Mouse (Mus musculus) left cerebral cortex, postnatal 25 days (tissue): ENCODE data around the gene Ets2. TPM values are rescaled to one million over a fixed set of nuclear protein-coding genes. Genes with fewer than 3 reads are reported as not detected.
"Not testable (repeated sequence)": the region's sequence is repeated elsewhere in the genome, so short reads cannot be mapped to it uniquely, and the experiment has no call there.

Experiments
- DNase-seq, 2 experiments: peaks; one replicate each; pipeline ENCODE4 v3.0.0; 2022; ENCODE audit warnings: low spot score in 2 of 2, mixed read lengths in 1 of 2
- intact Hi-C: fragments of 180-260 bp; cut with DNase I; formaldehyde crosslinking; loops from one replicate; pipeline ENCODE4 v1.15.1; 2025
- total RNA-seq, 2 experiments: library from RNA; stranded (reverse); gene quantifications; 2 replicates each; pipeline ENCODE4 v1.2.3; 2021

The Ets2 gene
- total RNA-seq, 2 experiments from 2014 or later = 68.3 to 76.0 TPM

DNA sequence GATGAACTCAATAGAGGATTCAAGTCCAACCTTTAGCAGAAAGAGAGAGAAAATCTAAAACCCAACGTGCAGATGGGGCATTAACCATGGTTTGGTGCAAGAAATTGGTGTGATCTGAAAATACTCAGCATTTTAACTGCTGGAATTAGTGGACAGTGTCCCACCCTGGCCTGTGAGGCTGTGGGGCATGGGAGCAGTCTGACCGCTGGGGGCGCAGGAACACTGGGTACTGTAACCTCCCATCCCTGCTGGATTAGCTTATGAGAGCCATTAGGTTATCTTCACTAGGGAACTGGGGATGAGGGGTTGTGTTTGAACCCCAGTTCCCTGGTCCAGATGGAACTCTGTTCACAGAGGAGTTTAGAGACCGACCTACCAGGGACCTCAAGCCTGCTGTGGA lies 13.9 kb upstream of the Ets2 start:
- DNase-seq = no peak
- intact Hi-C loops = no loop called here

DNA sequence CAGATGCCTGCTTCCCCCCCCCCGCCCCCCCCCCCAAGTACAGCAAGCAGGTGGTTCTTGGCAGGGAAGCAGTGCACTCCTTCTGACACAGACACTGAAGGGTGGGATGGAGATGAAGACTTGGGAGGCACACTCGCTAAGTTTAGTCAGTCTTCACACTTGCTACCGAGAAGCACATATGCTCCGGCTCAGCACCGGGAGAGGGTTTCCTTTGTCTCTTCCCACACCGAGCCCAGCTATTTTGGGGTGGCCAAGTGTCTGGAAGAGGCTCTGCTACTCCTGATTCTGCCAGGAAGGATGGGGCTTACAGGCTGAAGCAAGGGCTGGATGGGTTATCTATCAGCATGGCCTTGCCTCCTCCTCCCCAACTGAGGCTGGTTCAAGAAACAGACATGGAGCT lies 5.3 kb upstream of the Ets2 start:
- intact Hi-C loops = loop anchor here (1.0 kb wide), 1 partner anchor 73 kb away; no protein-coding TSS in a partner anchor

DNA sequence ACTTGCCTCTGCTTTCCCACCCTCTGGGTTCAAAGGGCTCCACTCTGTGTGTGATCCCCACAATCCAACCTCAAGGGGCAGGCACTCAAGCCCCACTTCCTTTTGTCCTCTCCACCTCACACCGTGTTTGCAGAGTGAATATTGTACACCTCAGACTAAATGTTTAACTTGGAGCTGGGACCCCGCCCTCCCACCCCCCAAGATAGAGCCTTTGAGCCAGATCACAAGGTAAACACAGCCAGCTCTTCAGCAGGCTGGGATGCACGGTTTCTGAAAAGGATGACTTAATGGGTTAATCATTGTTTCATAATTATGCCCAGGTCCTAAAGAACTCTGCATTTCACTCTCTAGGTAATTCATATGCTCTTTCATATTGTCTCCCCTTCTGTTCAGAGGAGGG lies 2.2 kb upstream of the Ets2 start:
- no peak for DNase-seq
- intact Hi-C loops = loop anchor here (5.0 kb wide), 1 partner anchor 428 kb away; the partner anchor contains the start of gene Hmgn1

More for the DNA sequence above, 5.3 kb upstream of the Ets2 start:
- DNase-seq = peak; percentile 58 to 95

DNA sequence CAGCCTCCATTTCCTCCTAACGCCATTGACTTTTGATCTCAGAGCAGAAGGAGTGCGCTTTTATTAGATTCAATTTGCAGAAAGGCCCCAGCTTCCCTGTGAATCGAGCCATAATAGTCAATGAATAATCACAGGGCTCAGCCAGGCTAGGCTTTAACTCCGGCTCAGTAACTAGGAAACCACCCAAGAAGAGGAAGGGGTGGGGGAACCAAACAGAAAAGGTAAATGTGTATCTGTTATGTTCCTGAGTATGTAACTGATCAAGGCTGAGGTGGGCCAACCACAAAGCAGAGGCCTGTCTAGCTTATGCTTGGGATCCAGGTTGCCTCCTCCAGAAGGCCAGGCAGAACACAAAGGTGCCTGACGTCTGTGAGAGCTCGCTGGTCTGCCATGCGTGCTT lies 1.7 kb upstream of the Ets2 start:
- intact Hi-C loops = loop anchor here (5.0 kb wide), 1 partner anchor 427 kb away; the partner anchor contains the start of gene Hmgn1

DNA sequence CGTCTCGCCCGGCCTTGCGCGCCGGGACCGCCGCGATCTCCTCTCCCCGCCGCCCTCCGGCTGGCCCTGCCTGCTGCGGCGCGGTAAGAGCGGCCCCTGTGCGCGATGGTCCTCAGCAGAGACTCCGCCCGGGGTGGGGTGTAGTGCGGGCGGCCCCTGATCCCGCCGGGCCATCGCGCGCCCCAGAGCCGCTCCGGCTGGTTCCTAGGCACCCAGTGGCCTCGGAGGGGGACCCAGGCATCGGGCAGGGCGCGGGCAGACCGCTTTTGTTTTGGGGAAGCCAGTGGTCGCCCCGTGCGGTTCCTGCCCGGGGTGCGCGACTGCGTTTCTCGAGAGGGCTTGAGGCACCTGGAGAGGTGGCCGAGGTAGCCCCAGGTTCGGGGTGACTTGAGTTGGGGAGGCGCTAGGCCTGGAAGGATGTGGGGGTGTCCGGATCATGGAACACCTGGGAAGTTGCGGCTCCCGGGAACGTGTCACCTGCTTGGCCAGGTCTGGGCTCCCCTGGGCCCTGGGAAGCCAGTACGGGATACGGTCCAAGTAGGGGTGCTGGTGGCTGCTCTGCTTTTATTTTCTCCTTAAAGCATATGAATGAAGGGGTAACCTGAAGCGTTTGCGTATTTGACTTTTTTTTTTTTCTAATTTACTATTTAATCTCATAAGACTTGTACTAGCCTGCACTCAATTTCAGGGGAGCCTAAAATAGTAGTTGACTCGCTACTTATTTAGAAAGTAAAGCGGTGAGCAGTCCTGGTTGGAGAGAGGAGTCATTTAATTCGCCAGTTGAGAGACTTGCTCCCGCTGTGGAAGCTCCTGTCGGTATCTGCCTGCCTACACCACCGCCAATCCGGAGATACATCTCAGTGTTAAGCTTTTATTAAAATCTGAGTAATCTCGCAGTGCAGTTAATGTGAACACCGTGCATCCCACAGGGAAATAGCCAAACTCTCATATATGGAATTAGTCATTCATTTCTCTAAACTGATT lies 979 bp downstream of the Ets2 start:
- intact Hi-C loops = loop anchor here (1.0 to 5.0 kb wide), 3 partner anchors 60 to 424 kb away; partner anchors contain the start of gene Hmgn1
- peak; percentile 53 to 75 for DNase-seq

More for the DNA sequence above, 1.7 kb upstream of the Ets2 start:
- no peak for DNase-seq

DNA sequence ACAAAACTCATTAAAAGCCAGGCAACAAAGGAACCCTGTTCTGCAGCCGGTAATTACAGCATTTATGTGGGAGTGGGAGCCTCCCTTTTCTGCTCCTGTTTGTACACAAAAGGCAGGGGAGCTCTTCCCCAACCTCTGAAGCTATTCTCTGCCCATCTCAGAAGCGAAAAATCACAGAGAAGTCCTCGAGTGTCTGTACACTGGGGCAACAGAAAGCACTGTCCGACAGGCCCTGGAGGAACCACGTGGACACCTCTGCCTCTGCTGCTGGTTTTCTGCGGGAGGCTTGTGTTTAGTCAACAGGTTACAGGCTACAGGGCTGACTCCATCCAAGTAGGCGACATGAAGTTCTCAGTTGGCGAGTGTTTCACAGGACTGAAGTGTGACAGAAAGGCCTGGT lies 2.1 kb downstream of the Ets2 start:
- intact Hi-C loops = loop anchor here (2.0 to 5.0 kb wide), 3 partner anchors 61 to 423 kb away; partner anchors contain the start of gene Hmgn1
- DNase-seq = peak in 1 of 2 experiments; percentile 36

DNA sequence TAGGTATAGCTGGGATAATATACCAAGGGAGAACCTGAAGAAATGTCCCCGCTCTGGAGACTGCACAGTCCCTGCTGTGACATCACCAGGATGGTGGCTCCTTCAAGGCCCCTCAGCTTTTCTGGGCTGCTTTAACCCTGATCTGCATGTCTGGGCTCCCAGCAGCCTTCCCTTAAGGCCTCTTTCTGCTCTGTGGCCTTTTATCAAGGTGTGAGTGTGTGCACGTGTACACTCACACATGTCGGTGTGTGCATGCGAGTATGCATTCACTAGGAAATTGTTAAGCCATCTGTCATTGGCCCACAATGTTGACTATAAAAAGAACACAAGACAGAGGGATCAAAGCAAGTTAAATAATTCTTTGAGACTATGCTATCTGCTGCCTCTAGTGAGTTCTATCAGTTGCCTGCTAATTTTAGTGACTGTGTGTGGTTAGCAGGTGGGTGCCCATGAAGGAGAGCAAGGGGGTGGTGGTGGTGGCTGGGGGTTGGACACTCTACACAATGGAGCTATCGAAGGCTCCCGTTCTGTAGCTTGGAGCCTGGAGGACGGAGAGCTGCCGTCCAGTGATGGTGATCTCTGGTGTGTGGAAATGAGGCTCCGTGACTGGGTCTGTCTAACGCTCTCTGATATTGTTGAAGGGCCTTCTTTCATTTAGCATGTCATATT lies 2.9 kb downstream of the Ets2 start:
- peak; percentile 38 to 52 for DNase-seq
- intact Hi-C loops = loop anchor here (2.0 to 5.0 kb wide), 2 partner anchors 98 to 423 kb away; partner anchors contain the start of gene Hmgn1

DNA sequence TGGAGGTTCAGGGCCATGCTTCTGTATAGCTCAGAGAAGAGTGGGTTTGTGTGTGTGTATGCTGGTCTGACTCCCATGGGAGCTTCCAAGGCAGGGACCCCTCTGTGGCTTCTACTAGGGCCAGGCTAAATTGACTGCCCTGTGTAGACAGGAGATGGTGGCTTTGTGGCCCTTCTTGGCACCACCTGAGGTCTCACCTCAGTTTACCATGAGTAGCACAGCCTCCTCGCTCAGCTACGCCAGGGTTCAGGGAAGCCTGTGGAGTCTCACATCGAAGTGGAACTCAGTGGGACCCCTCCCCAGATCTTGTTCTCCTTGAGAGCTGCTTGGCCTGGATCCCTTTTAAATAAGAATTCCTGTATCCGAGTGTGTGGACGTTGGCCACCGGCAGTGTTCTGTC lies 3.9 kb downstream of the Ets2 start:
- intact Hi-C loops = loop anchor here (2.0 kb wide), 1 partner anchor 97 kb away; no protein-coding TSS in a partner anchor
- no peak for DNase-seq

DNA sequence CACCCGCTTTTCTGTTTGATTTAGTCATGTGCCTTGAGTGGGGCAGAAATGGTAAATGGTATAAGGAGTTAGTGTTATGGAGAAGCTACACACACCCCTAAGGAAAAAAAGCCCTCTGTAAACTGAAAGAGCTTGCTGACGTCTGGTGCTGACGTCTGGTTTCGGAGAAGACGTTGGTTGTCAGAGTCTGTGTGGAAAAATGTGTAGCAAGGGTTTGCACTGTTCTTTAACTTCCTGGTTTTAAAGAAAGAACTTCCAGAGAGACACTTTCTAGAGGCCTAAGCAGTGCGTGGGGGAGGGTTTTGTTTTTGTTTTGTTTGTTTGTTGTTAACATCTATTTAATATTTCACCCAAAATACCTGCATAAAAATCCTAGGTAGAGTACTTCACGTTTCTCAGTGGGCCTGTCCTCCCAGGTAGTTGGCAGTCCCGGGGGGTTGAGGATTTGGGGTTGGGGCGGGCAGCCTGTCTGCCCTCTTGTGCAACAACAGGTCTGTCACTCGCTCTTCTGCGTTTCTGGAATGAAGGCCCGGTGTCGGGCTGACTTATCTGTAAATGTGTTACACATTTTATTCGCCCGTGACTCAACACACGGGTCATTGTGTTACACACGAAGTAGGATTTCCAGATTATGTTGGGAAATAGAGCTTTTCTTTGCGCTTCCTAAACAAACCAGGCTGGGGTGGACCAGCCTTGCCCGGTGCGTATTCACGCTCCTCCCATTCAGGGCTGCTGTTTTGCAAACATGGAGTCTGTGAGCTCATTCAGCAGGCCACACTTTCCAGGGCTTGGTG lies 6.5 kb downstream of the Ets2 start:
- intact Hi-C loops = no loop called here
- DNase-seq = no peak

DNA sequence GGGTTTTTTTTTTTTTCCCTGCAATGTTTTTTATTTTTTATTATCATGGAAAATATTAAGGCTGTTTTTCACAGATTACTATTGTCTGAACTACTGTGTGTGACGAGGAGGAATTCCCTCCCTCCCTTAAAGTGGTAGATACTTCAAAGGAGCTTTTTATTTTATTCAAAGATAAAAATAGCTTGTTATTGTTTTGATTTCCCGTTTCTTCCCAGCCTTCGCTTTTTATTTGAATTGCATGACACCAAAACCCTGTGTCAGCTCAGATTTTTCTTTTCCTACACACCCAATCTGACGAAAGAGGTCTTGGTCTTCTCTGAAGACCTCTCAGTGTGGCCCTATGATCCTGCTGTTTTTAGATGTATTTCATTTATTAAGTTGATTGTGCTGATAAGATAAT lies 7.3 kb downstream of the Ets2 start:
- no peak for DNase-seq
- intact Hi-C loops = no loop called here

DNA sequence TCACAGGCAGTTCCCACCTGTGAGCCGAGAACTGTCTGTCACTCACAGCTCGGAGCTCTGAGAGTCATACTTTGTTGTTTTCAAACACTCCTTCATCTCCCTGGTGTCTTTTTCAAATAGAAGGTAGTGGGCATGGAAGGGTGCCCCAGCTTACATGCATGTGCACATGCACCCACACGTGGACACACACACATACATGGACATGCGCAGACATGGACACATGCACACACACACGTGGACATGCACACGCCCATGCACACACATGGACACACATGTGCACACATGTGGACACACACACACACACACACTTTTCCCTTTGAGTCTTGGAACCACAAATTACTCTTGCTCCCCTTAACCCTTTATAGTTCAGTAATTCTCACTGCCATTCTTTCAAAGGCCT lies 8.3 kb downstream of the Ets2 start:
- intact Hi-C loops = no loop called here
- no peak for DNase-seq

DNA sequence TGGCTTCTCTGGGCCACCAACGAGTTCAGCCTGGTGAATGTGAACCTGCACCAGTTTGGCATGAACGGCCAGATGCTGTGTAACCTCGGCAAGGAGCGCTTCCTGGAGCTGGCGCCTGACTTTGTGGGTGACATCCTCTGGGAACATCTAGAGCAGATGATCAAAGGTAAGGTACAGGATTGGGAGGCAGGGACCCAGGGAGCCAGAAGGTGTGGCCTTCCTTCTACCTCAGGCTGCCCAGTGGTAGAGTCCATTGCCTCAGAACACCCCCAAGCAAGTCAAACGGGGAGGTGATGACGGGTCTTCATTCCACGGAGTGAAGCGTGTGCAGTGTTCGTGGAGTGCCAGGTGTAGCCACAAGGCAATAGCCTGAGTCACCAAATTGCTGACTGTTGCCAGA lies 10.2 kb downstream of the Ets2 start:
- no peak for DNase-seq
- intact Hi-C loops = no loop called here

DNA sequence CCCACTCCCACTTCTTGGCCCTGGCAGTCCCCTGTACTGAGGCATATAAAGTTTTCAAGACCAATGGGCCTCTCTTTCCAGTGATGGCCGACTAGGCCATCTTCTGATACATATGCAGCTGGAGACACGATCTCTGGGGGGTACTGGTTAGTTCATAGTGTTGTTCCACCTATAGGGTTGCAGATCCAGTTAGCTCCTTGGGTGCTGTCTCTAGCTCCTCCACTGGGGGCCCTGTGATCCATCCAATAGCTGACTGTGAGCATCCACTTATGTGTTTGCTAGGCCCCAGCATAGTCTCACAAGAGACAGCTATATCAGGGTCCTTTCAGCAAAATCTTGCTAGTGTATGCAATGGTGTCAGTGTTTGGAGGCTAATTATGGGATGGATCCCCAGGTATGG lies 11.2 kb downstream of the Ets2 start:
- DNase-seq, intact Hi-C loops: not testable (repeated sequence)

DNA sequence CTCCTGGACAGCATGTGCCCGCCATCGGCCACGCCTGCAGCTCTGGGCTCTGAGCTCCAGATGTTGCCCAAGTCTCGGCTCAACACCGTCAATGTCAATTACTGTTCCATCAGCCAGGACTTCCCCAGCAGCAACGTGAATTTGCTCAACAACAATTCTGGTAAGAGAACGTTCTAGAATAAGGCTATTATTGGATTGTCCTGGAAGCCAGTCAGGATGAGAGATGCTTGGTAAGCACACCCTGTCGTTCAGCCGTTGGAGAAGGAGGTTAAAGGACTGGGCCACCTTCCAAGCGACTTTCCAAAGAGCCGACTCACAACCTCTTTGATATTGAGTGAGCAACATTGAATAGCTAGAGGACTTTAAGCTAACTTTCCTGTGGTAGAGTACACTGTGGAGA lies 13.2 kb downstream of the Ets2 start:
- DNase-seq = no peak
- intact Hi-C loops = no loop called here

DNA sequence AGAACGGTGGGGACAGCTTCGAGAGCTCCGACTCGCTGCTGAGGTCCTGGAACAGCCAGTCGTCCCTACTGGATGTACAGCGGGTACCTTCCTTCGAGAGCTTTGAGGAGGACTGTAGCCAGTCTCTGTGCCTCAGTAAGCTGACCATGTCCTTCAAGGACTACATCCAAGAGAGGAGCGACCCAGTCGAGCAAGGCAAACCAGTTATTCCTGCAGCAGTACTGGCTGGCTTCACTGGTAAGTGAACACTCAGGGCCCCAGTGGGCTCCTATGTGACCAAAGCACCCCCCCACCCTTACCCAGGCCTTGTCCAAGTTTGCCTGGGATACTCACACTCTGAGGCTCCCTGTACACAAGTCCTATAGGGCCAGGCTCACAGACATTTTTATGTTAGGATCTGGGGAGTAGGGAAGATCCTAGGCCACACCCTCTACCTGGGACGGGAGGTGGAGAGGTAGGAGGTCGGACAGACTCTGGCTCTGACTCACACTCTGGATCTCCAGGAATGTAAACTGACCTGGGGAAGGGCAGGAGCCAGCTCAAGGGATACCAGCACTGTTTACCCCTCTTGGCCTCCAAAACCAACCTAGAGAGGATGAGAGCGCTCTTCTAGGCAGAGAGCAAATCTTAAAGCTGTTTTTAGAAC lies 14.3 kb downstream of the Ets2 start:
- no peak for DNase-seq
- intact Hi-C loops = no loop called here

DNA sequence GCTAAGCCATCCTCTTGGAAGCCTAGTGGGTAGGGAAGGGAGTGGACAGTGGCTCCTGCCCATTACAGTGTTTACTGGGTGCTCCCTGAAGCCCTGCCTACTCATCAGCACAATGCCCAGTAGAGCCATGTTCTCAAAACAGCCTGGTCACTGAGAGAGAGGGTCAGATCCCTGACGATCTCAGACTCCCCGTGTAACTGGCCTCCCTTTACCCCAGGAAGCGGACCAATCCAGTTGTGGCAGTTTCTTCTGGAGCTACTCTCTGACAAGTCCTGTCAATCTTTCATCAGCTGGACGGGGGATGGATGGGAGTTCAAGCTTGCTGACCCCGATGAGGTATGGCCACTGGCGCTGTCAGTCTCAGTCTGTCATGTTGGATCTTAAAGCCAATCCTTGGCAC lies 15.8 kb downstream of the Ets2 start:
- DNase-seq = no peak
- intact Hi-C loops = no loop called here

DNA sequence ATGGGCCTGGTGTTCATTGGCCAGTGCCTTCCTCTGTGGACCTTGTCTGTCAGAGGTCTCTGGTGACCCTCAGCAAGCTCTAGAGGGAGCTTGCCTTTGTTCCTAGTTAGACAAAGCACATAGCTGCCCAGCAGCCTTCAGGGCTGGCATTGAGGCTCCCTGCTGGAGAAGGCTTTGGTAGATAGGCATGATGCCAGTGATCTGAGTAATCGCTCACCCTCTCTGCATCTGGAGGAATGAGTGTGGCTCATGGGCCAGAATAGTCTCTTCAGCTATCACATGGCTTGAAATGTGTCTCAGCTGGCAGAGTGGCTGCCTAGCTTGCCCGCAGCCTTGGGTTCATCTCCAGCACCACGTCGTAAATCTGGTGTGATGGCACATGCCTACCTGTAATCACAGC lies 16.2 kb downstream of the Ets2 start:
- intact Hi-C loops = no loop called here
- DNase-seq = peak in 1 of 2 experiments; percentile 55

DNA sequence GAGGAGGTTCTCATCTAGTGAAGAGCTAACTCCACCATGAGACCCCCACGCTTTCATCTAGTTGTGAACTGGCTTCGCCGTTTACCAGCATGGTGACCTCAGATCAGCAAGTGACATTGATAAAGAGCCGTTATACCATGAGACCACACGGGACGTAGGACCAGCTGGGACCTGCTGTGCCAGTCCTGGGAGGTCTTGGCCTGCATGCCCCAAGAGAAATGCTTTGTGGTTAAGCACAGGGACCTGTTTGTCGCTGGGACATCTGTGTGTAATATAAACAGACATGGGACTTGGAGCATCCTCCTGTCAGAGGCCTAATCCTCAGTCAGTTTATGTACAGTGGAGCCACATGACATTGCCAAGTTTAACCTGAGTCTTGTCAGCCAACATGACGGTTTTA lies 18.7 kb downstream of the Ets2 start:
- DNase-seq = no peak

DNA sequence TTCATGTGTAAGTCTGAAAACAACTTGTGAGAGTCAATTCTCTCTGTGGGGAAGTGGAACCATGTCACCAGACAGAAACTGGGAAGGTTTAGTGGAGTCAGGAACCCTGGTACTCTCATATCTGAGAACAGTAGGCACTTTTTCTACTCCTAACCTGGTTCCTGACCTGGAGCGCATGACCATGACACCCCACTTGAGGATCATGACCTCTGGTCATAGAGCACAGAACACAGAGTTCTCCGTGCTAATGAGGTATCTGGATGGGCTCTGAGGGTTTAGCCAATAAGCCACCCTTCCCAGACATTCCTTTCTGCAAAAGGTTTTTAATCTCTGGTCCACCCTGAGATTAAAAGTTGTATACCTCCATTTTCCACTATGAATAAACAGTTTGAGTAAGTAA lies 22.4 kb downstream of the Ets2 start:
- no peak for DNase-seq
- intact Hi-C loops = no loop called here

More for the DNA sequence above, 18.7 kb downstream of the Ets2 start:
- intact Hi-C loops = no loop called here
